Mouse (Mus musculus): ENCODE results near the gene Rpl7l1.
"Not testable (repeated sequence)": the region's sequence is repeated elsewhere in the genome, so short reads cannot be mapped to it uniquely, and the experiment has no call there.

Rpl7l1 gene

GRCm38 (mm10) chr17:46782341-46783221 is at the start of gene Rpl7l1:
Rpl7l1 (minus strand) TSS chr17:46782672.
- peak; percentile 92 for DNase-seq (ENCODE audit: extremely low spot score, low spot score)

- DNase-seq (ENCODE audit: extremely low spot score, low spot score) = no peak
These were observed 47.5 kb upstream of the Rpl7l1 start for GRCm38 (mm10) chr17:46829856-46830535.

GRCm38 (mm10) chr17:46828935-46829334 is 46.5 kb upstream of the Rpl7l1 start:
- no peak for DNase-seq (ENCODE audit: extremely low spot score, low spot score)

- no peak for DNase-seq (ENCODE audit: extremely low spot score, low spot score)
These were observed 40.6 kb upstream of the Rpl7l1 start for GRCm38 (mm10) chr17:46823091-46823490.

GRCm38 (mm10) chr17:46820628-46821027 is 38.2 kb upstream of the Rpl7l1 start:
- DNase-seq (ENCODE audit: extremely low spot score, low spot score) = no peak

- no peak for DNase-seq (ENCODE audit: extremely low spot score, low spot score)
These were observed 35.3 kb upstream of the Rpl7l1 start for GRCm38 (mm10) chr17:46817734-46818158.

GRCm38 (mm10) chr17:46816306-46816705 is 33.8 kb upstream of the Rpl7l1 start:
- DNase-seq (ENCODE audit: extremely low spot score, low spot score) = no peak

- no peak for DNase-seq (ENCODE audit: extremely low spot score, low spot score)
These were observed 32.0 kb upstream of the Rpl7l1 start for GRCm38 (mm10) chr17:46814497-46814896.

GRCm38 (mm10) chr17:46813637-46814036 is 31.2 kb upstream of the Rpl7l1 start:
- DNase-seq (ENCODE audit: extremely low spot score, low spot score) = no peak

GRCm38 (mm10) chr17:46812442-46812841 is 30.0 kb upstream of the Rpl7l1 start:
- no peak for DNase-seq (ENCODE audit: extremely low spot score, low spot score)

- DNase-seq (ENCODE audit: extremely low spot score, low spot score) = no peak
These were observed 28.2 kb upstream of the Rpl7l1 start for GRCm38 (mm10) chr17:46810672-46811071.

- DNase-seq (ENCODE audit: extremely low spot score, low spot score) = no peak
These were observed 26.8 kb upstream of the Rpl7l1 start for GRCm38 (mm10) chr17:46809131-46809830.

- DNase-seq (ENCODE audit: extremely low spot score, low spot score) = no peak
These were observed 25.9 kb upstream of the Rpl7l1 start for GRCm38 (mm10) chr17:46808376-46808775.

- DNase-seq (ENCODE audit: extremely low spot score, low spot score) = no peak
These were observed 19.3 kb upstream of the Rpl7l1 start for GRCm38 (mm10) chr17:46801761-46802160.

GRCm38 (mm10) chr17:46799680-46800079 is 17.2 kb upstream of the Rpl7l1 start:
- no peak for DNase-seq (ENCODE audit: extremely low spot score, low spot score)

GRCm38 (mm10) chr17:46797386-46797785 is 14.9 kb upstream of the Rpl7l1 start:
- no peak for DNase-seq (ENCODE audit: extremely low spot score, low spot score)

GRCm38 (mm10) chr17:46796743-46797142 is 14.3 kb upstream of the Rpl7l1 start:
- DNase-seq (ENCODE audit: extremely low spot score, low spot score) = no peak

- no peak for DNase-seq (ENCODE audit: extremely low spot score, low spot score)
These were observed 10.5 kb upstream of the Rpl7l1 start for GRCm38 (mm10) chr17:46792963-46793362.

GRCm38 (mm10) chr17:46787974-46788373 is 5.5 kb upstream of the Rpl7l1 start:
- DNase-seq (ENCODE audit: extremely low spot score, low spot score) = not testable (repeated sequence)

- no peak for DNase-seq (ENCODE audit: extremely low spot score, low spot score)
These were observed 4.5 kb upstream of the Rpl7l1 start for GRCm38 (mm10) chr17:46786952-46787351.

GRCm38 (mm10) chr17:46783222-46783565 is 722 bp upstream of the Rpl7l1 start:
- no peak for DNase-seq (ENCODE audit: extremely low spot score, low spot score)

GRCm38 (mm10) chr17:46781876-46782275 is 596 bp downstream of the Rpl7l1 start:
- DNase-seq (ENCODE audit: extremely low spot score, low spot score) = no peak
